Mouse (Mus musculus): ENCODE measurements around the gene Rpl36a-ps1. TPM values are rescaled to one million over a fixed set of nuclear protein-coding genes. Genes with fewer than 3 reads are reported as not detected.

Rpl36a-ps1 gene
- total and polyA plus RNA-seq, 3 experiments: 1.5 to 3.1 TPM; not detected in 1

GRCm38 (mm10) chr14:98971921-98972320 is 22.2 kb downstream of the Rpl36a-ps1 start:
- WGBS: 45% methylated on average over 4 of the region's 4 CpGs
- no peak for DNase-seq
- Histone ChIP-seq H3K9ac (ENCODE audit: low read depth, low read length) (no peak overlapping the region), H3K27ac (no peak overlapping the region), H3K79me2 (replicated peaks; ENCODE audit: control insufficient read depth, insufficient read depth, low read length) (no peaks in the 10 kb centered on the region), H3K4me3 (no peak overlapping the region), H3K27me3 (ENCODE audit: control insufficient read depth, insufficient read depth, low read length) (no peaks in the 10 kb centered on the region), H3K36me3 (ENCODE audit: control insufficient read depth, insufficient read depth, low read length) (no peaks in the 10 kb centered on the region), H3K4me1 (ENCODE audit: control insufficient read depth, insufficient read depth, low read length) (no peaks in the 10 kb centered on the region)
- intact Hi-C loops (cut with DNase I): no loop called here
- TF ChIP-seq EP300 (IDR thresholded peaks at IDR 0.05; ENCODE audit: insufficient read depth, low read depth, low read length) (no peak), CTCF (IDR thresholded peaks at IDR 0.05) (no peak), POLR2A (IDR thresholded peaks at IDR 0.05; ENCODE audit: insufficient read depth, low read depth, low read length) (no peak)

- H3K79me2 ChIP-seq (replicated peaks; ENCODE audit: control insufficient read depth, insufficient read depth, low read length): no peaks in the 10 kb centered on the region
Measured at GRCm38 (mm10) chr14:98958978-98959658, 35.0 kb downstream of the Rpl36a-ps1 start.

GRCm38 (mm10) chr14:98956788-98957187 is 37.3 kb downstream of the Rpl36a-ps1 start:
- 88% methylated on average over 9 of the region's 9 CpGs for WGBS
- intact Hi-C loops (cut with DNase I): no loop called here
- H3K27ac ChIP-seq: no peak overlapping the region
- no peaks in the 10 kb centered on the region for H3K79me2 ChIP-seq (replicated peaks; ENCODE audit: control insufficient read depth, insufficient read depth, low read length)
- no peak for DNase-seq
- no peaks in the 10 kb centered on the region for H3K27me3 ChIP-seq (ENCODE audit: control insufficient read depth, insufficient read depth, low read length)
- no peak overlapping the region for H3K9ac ChIP-seq (ENCODE audit: low read depth, low read length)
- TF ChIP-seq EP300 (IDR thresholded peaks at IDR 0.05; ENCODE audit: insufficient read depth, low read depth, low read length) (no peak), CTCF (IDR thresholded peaks at IDR 0.05) (no peak), POLR2A (IDR thresholded peaks at IDR 0.05; ENCODE audit: insufficient read depth, low read depth, low read length) (no peak)
- H3K4me1 ChIP-seq (ENCODE audit: control insufficient read depth, insufficient read depth, low read length): no peaks in the 10 kb centered on the region
- H3K4me3 ChIP-seq: no peak overlapping the region
- no peaks in the 10 kb centered on the region for H3K36me3 ChIP-seq (ENCODE audit: control insufficient read depth, insufficient read depth, low read length)

More at GRCm38 (mm10) chr14:98958978-98959658, 35.0 kb downstream of the Rpl36a-ps1 start:
- DNase-seq: no peak
- no peak overlapping the region for H3K4me3 ChIP-seq
- WGBS: 66% methylated on average over 17 of the region's 17 CpGs
- intact Hi-C loops (cut with DNase I): no loop called here
- TF ChIP-seq CTCF (IDR thresholded peaks at IDR 0.05) (peak; percentile 35), EP300 (IDR thresholded peaks at IDR 0.05; ENCODE audit: insufficient read depth, low read depth, low read length) (no peak), POLR2A (IDR thresholded peaks at IDR 0.05; ENCODE audit: insufficient read depth, low read depth, low read length) (no peak)
- H3K4me1 ChIP-seq (ENCODE audit: control insufficient read depth, insufficient read depth, low read length): no peaks in the 10 kb centered on the region
- H3K36me3 ChIP-seq (ENCODE audit: control insufficient read depth, insufficient read depth, low read length): no peaks in the 10 kb centered on the region
- no peak overlapping the region for H3K27ac ChIP-seq
- no peaks in the 10 kb centered on the region for H3K27me3 ChIP-seq (ENCODE audit: control insufficient read depth, insufficient read depth, low read length)
- H3K9ac ChIP-seq (ENCODE audit: low read depth, low read length): no peak overlapping the region

GRCm38 (mm10) chr14:98952441-98952840 is 41.7 kb downstream of the Rpl36a-ps1 start:
- 57% methylated on average over 7 of the region's 7 CpGs for whole genome bisulfite sequencing
- Histone ChIP-seq H3K9ac (ENCODE audit: low read depth, low read length) (no peak overlapping the region), H3K79me2 (replicated peaks; ENCODE audit: control insufficient read depth, insufficient read depth, low read length) (no peaks in the 10 kb centered on the region), H3K27ac (peak overlapping the region; percentile 12), H3K27me3 (ENCODE audit: control insufficient read depth, insufficient read depth, low read length) (no peaks in the 10 kb centered on the region), H3K36me3 (ENCODE audit: control insufficient read depth, insufficient read depth, low read length) (no peaks in the 10 kb centered on the region; the same call in 1 of the 2 replicates), H3K4me1 (ENCODE audit: control insufficient read depth, insufficient read depth, low read length) (no peaks in the 10 kb centered on the region), H3K4me3 (no peak overlapping the region)
- TF ChIP-seq CTCF (IDR thresholded peaks at IDR 0.05): no peak
- no peak for TF ChIP-seq POLR2A (IDR thresholded peaks at IDR 0.05; ENCODE audit: insufficient read depth, low read depth, low read length)
- TF ChIP-seq EP300 (IDR thresholded peaks at IDR 0.05; ENCODE audit: insufficient read depth, low read depth, low read length): no peak
- peak in 1 of 2 experiments; percentile 35 for DNase-seq
- intact Hi-C loops (cut with DNase I): loop anchor here (5.0 kb wide), 1 partner anchor 55 kb away; no protein-coding TSS in a partner anchor

GRCm38 (mm10) chr14:98951626-98952290 is 42.4 kb downstream of the Rpl36a-ps1 start:
- H3K4me3 ChIP-seq: no peak overlapping the region
- no peak for DNase-seq
- H3K4me1 ChIP-seq (ENCODE audit: control insufficient read depth, insufficient read depth, low read length): no peaks in the 10 kb centered on the region
- no peak for TF ChIP-seq EP300 (IDR thresholded peaks at IDR 0.05; ENCODE audit: insufficient read depth, low read depth, low read length)
- peak; percentile 54 for TF ChIP-seq CTCF (IDR thresholded peaks at IDR 0.05)
- H3K27ac ChIP-seq: peak overlapping the region; percentile 12
- WGBS: 41% methylated on average over 4 of the region's 4 CpGs
- intact Hi-C loops (cut with DNase I): loop anchor here (5.0 kb wide), 1 partner anchor 56 kb away; no protein-coding TSS in a partner anchor
- H3K27me3 ChIP-seq (ENCODE audit: control insufficient read depth, insufficient read depth, low read length): no peaks in the 10 kb centered on the region
- no peaks in the 10 kb centered on the region; the same call in 1 of the 2 replicates for H3K36me3 ChIP-seq (ENCODE audit: control insufficient read depth, insufficient read depth, low read length)
- H3K79me2 ChIP-seq (replicated peaks; ENCODE audit: control insufficient read depth, insufficient read depth, low read length): no peaks in the 10 kb centered on the region
- H3K9ac ChIP-seq (ENCODE audit: low read depth, low read length): no peak overlapping the region

Other genes with a start within 250 kb of the Rpl36a-ps1 start
- 10 to 100 TPM; 38.2 to 42.3 TPM for gene Mzt1, start 51.8 kb upstream of the Rpl36a-ps1 start, total RNA-seq (2021)
- gene Mzt1, start 51.8 kb upstream of the Rpl36a-ps1 start, polyA plus RNA-seq (2012; rRNA removed): 18.8 and 42.9 TPM in 2 replicates
- gene Bora, start 51.9 kb upstream of the Rpl36a-ps1 start, total RNA-seq (2021): under 1 TPM; 0.73 to 0.82 TPM
- gene Bora, start 51.9 kb upstream of the Rpl36a-ps1 start, polyA plus RNA-seq (2012; rRNA removed): 0.47 TPM in 2 replicates
- 1 to 10 TPM; 6.5 to 7.2 TPM for gene Pibf1, start 105.1 kb upstream of the Rpl36a-ps1 start, total RNA-seq (2021)
- gene Pibf1, start 105.1 kb upstream of the Rpl36a-ps1 start, polyA plus RNA-seq (2012; rRNA removed): 1.8 and 4.0 TPM in 2 replicates
- gene Dis3, start 105.5 kb upstream of the Rpl36a-ps1 start, total RNA-seq (2021): 10 to 100 TPM in 1 of 2 experiments, 1 to 10 TPM in 1; 9.8 to 10.5 TPM
- 3.0 and 5.5 TPM in 2 replicates for gene Dis3, start 105.5 kb upstream of the Rpl36a-ps1 start, polyA plus RNA-seq (2012; rRNA removed)

Measured in heart, adult 2 months (tissue).